Mouse (Mus musculus) CD4-positive, CD25-positive, alpha-beta regulatory T cell, adult 4 months (primary cell): ENCODE measurements around the gene Leng8. TPM values are rescaled to one million over a fixed set of nuclear protein-coding genes. Genes with fewer than 3 reads are reported as not detected.

Experiments used
- ATAC-seq: one replicate; pipeline ENCODE4 v1.8.0; 2017
- polyA plus RNA-seq, 2 experiments: library from polyadenylated mRNA; unstranded; fragments of 100-300 nt; shearing (Covaris generic); gene quantifications; one replicate each; pipeline ENCODE4 v1.2.1; 2017

Leng8 gene
- polyA plus RNA-seq: 10 to 100 TPM; 23.4 to 27.4 TPM

GRCm38 (mm10) chr7:4136771-4137531 lies at the start of gene Leng8:
TSS of gene Leng8 (plus strand) at chr7:4137039.
- ATAC-seq: peak; percentile 94

GRCm38 (mm10) chr7:4087238-4087895 lies 49.5 kb upstream of the Leng8 start:
- ATAC-seq: no peak

GRCm38 (mm10) chr7:4087896-4088480 lies 48.9 kb upstream of the Leng8 start:
- ATAC-seq: no peak

- no peak for ATAC-seq
Measured at GRCm38 (mm10) chr7:4088679-4089078, 48.2 kb upstream of the Leng8 start.

GRCm38 (mm10) chr7:4091170-4091569 lies 45.7 kb upstream of the Leng8 start:
- no peak for ATAC-seq

- no peak for ATAC-seq
Measured at GRCm38 (mm10) chr7:4098301-4098700, 38.5 kb upstream of the Leng8 start.

GRCm38 (mm10) chr7:4098832-4099231 lies 38.0 kb upstream of the Leng8 start:
- ATAC-seq: no peak

GRCm38 (mm10) chr7:4101144-4101543 lies 35.7 kb upstream of the Leng8 start:
- no peak for ATAC-seq

GRCm38 (mm10) chr7:4103411-4103810 lies 33.4 kb upstream of the Leng8 start:
- ATAC-seq: peak; percentile 54

GRCm38 (mm10) chr7:4111766-4112165 lies 25.1 kb upstream of the Leng8 start:
- ATAC-seq: no peak

GRCm38 (mm10) chr7:4117050-4117814 lies 19.6 kb upstream of the Leng8 start:
- ATAC-seq: no peak

GRCm38 (mm10) chr7:4119344-4119902 lies 17.4 kb upstream of the Leng8 start, which contains the start of gene Ttyh1:
TSS of gene Ttyh1 (plus strand) at chr7:4119408.
- peak; percentile 22 for ATAC-seq

- no peak for ATAC-seq
Measured at GRCm38 (mm10) chr7:4119976-4120921, 16.6 kb upstream of the Leng8 start.

GRCm38 (mm10) chr7:4122076-4122768 lies 14.6 kb upstream of the Leng8 start:
- ATAC-seq: no peak

GRCm38 (mm10) chr7:4122783-4123182 lies 14.1 kb upstream of the Leng8 start:
- ATAC-seq: no peak

GRCm38 (mm10) chr7:4123732-4124131 lies 13.1 kb upstream of the Leng8 start:
- no peak for ATAC-seq

- peak; percentile 95 for ATAC-seq
Measured at GRCm38 (mm10) chr7:4124315-4124759, 12.5 kb upstream of the Leng8 start.

GRCm38 (mm10) chr7:4124856-4125255 lies 12.0 kb upstream of the Leng8 start:
- no peak for ATAC-seq

- no peak for ATAC-seq
Measured at GRCm38 (mm10) chr7:4125306-4125705, 11.5 kb upstream of the Leng8 start.

- ATAC-seq: no peak
Measured at GRCm38 (mm10) chr7:4126992-4127785, 9.7 kb upstream of the Leng8 start.
